Mouse (Mus musculus) CH12.LX (cell line): ENCODE measurements around the gene Pepd. TPM values are rescaled to one million over a fixed set of nuclear protein-coding genes. Genes with fewer than 3 reads are reported as not detected.

Experiments
- DNase-seq: peaks from one replicate; pipeline ENCODE4 v3.0.0-alpha.2; 2013; ENCODE audit errors: extremely low read depth
- H3K27ac ChIP-seq: 2 replicates; pipeline ENCODE4 v1.5.1; 2012; ENCODE audit warnings: low read depth, mild to moderate bottlenecking, control low read depth, moderate library complexity; ENCODE audit not compliant: insufficient read depth
- H3K27me3 ChIP-seq: replicated peaks from 2 replicates; pipeline ENCODE3; 2012; ENCODE audit warnings: inconsistent platforms
- H3K36me3 ChIP-seq, 2 experiments: replicated peaks in 1 of 2; 2 replicates each; pipeline versions ENCODE3 to v1.6.1; 2012; ENCODE audit warnings: inconsistent platforms in 1 of 2, low read length in 1 of 2, mild to moderate bottlenecking in 1 of 2, mixed read lengths in 1 of 2, moderate library complexity in 1 of 2; ENCODE audit not compliant: control insufficient read depth in 1 of 2, insufficient read depth in 1 of 2
- H3K4me1 ChIP-seq, 2 experiments: 2 replicates each; pipeline ENCODE4 v1.6.1; 2012; ENCODE audit warnings: inconsistent platforms in 1 of 2, moderate library complexity in 1 of 2; ENCODE audit not compliant: insufficient read depth in 2 of 2, control insufficient read depth in 1 of 2
- H3K4me2 ChIP-seq: 2 replicates; pipeline ENCODE4 v1.6.1; 2012; ENCODE audit warnings: low read depth, mild to moderate bottlenecking, control low read depth; ENCODE audit not compliant: poor library complexity, insufficient read depth, severe bottlenecking
- H3K4me3 ChIP-seq, 3 experiments: fragments of 150-350 bp in 1 of 3; sonication (generic) in 1 of 3; replicated peaks in 1 of 3; 2 replicates each; pipeline versions ENCODE3 to v1.5.1; 2011 to 2012; ENCODE audit warnings: low read depth in 2 of 3, low read length in 2 of 3, mild to moderate bottlenecking in 2 of 3, moderate library complexity in 2 of 3, control low read depth in 1 of 3, improper control_type of control experiment in 1 of 3, inconsistent platforms in 1 of 3, mixed read lengths in 1 of 3; ENCODE audit not compliant: poor library complexity in 1 of 3
- H3K79me2 ChIP-seq: replicated peaks from 2 replicates; pipeline ENCODE4 v1.6.1; 2012; ENCODE audit warnings: mild to moderate bottlenecking, moderate library complexity; ENCODE audit not compliant: control insufficient read depth, poor library complexity, insufficient read depth, severe bottlenecking; ENCODE audit errors: extremely low read depth
- H3K9ac ChIP-seq: 2 replicates; pipeline ENCODE4 v1.6.1; 2012; ENCODE audit warnings: low read depth, mild to moderate bottlenecking, control low read depth, moderate library complexity; ENCODE audit not compliant: insufficient read depth
- H3K9me3 ChIP-seq: replicated peaks from 2 replicates; pipeline ENCODE3; 2012; ENCODE audit warnings: low read length, inconsistent platforms, mixed read lengths
- CHD1 ChIP-seq: IDR thresholded peaks from 2 replicates; pipeline ENCODE4 v1.6.1; 2012; ENCODE audit warnings: low read depth, low read length, improper control_type of control experiment, inconsistent platforms
- CHD2 ChIP-seq: IDR thresholded peaks from 2 replicates; pipeline ENCODE4 v1.6.1; 2011; ENCODE audit warnings: low read length, improper control_type of control experiment
- EP300 ChIP-seq: IDR thresholded peaks from 2 replicates; pipeline ENCODE4 v1.6.1; 2011; ENCODE audit warnings: low read length, improper control_type of control experiment
- ETS1 ChIP-seq: conservative IDR thresholded peaks from 2 replicates; pipeline ENCODE4 v1.6.1; 2012; ENCODE audit warnings: low read depth, mild to moderate bottlenecking, inconsistent platforms, low read length, improper control_type of control experiment, moderate library complexity
- GABPA ChIP-seq: IDR thresholded peaks from 2 replicates; pipeline ENCODE4 v1.6.1; 2012; ENCODE audit warnings: low read depth, low read length, improper control_type of control experiment, inconsistent platforms; ENCODE audit not compliant: insufficient replicate concordance
- JUN ChIP-seq: IDR thresholded peaks from 2 replicates; pipeline ENCODE4 v1.6.1; 2011; ENCODE audit warnings: low read depth, mild to moderate bottlenecking, low read length, improper control_type of control experiment, moderate library complexity; ENCODE audit not compliant: insufficient read depth
- KAT2A ChIP-seq: IDR thresholded peaks from 2 replicates; pipeline ENCODE4 v1.6.1; 2012; ENCODE audit warnings: low read length, improper control_type of control experiment, inconsistent platforms; ENCODE audit not compliant: insufficient replicate concordance
- MAFK ChIP-seq: IDR thresholded peaks from 2 replicates; pipeline ENCODE4 v1.6.1; 2011; ENCODE audit warnings: low read length, improper control_type of control experiment; ENCODE audit not compliant: insufficient replicate concordance
- MAX ChIP-seq: IDR thresholded peaks from 2 replicates; pipeline ENCODE4 v1.6.1; 2011; ENCODE audit warnings: low read length, improper control_type of control experiment
- MAZ ChIP-seq: IDR thresholded peaks from 2 replicates; pipeline ENCODE4 v1.6.1; 2012; ENCODE audit warnings: low read depth, mild to moderate bottlenecking, inconsistent platforms, low read length, improper control_type of control experiment, moderate library complexity
- MEF2A ChIP-seq: IDR thresholded peaks from 2 replicates; pipeline ENCODE4 v1.6.1; 2014; ENCODE audit warnings: low read depth, mild to moderate bottlenecking, inconsistent platforms, low read length, improper control_type of control experiment, borderline replicate concordance
- MXI1 ChIP-seq: IDR thresholded peaks from 2 replicates; pipeline ENCODE4 v1.6.1; 2011; ENCODE audit warnings: mild to moderate bottlenecking, low read depth, low read length, improper control_type of control experiment
- MYC ChIP-seq: IDR thresholded peaks from 2 replicates; pipeline ENCODE4 v1.6.1; 2011; ENCODE audit warnings: low read depth, mild to moderate bottlenecking, improper control_type of control experiment, low read length
- NELFE ChIP-seq: IDR thresholded peaks from 2 replicates; pipeline ENCODE4 v1.6.1; 2011; ENCODE audit warnings: low read depth, low read length, improper control_type of control experiment
- PAX5 ChIP-seq: IDR thresholded peaks from 2 replicates; pipeline ENCODE4 v1.6.1; 2012; ENCODE audit warnings: low read length, inconsistent platforms, mixed read lengths
- POLR2A ChIP-seq: IDR thresholded peaks from 2 replicates; pipeline ENCODE4 v1.6.1; 2011; ENCODE audit warnings: low read depth, mild to moderate bottlenecking, improper control_type of control experiment, low read length
- POLR2AphosphoS2 ChIP-seq: IDR thresholded peaks from 2 replicates; pipeline ENCODE4 v1.6.1; 2011; ENCODE audit warnings: low read depth, low read length, improper control_type of control experiment
- RAD21 ChIP-seq: IDR thresholded peaks from 2 replicates; pipeline ENCODE4 v1.6.1; 2011; ENCODE audit warnings: low read depth, mild to moderate bottlenecking, low read length, improper control_type of control experiment, moderate library complexity
- RCOR1 ChIP-seq: conservative IDR thresholded peaks from 2 replicates; pipeline ENCODE4 v1.6.1; 2012; ENCODE audit warnings: low read depth, mild to moderate bottlenecking, inconsistent platforms, low read length, improper control_type of control experiment
- TBP ChIP-seq: conservative IDR thresholded peaks from 2 replicates; pipeline ENCODE4 v1.6.1; 2011; ENCODE audit warnings: low read depth, low read length, improper control_type of control experiment
- USF1 ChIP-seq: IDR thresholded peaks from 2 replicates; pipeline ENCODE4 v1.6.1; 2014; ENCODE audit warnings: low read depth, mild to moderate bottlenecking, inconsistent platforms, low read length, improper control_type of control experiment
- USF2 ChIP-seq: conservative IDR thresholded peaks from 2 replicates; pipeline ENCODE4 v1.6.1; 2011; ENCODE audit warnings: low read depth, low read length, improper control_type of control experiment
- ZC3H11A ChIP-seq: IDR thresholded peaks from 2 replicates; pipeline ENCODE4 v1.6.1; 2012; ENCODE audit warnings: low read depth, mild to moderate bottlenecking, inconsistent platforms, low read length, improper control_type of control experiment
- ZKSCAN1 ChIP-seq: IDR thresholded peaks from 2 replicates; pipeline ENCODE4 v1.6.1; 2012; ENCODE audit warnings: low read depth, inconsistent platforms, low read length, improper control_type of control experiment, borderline replicate concordance
- ZNF384 ChIP-seq: IDR thresholded peaks from 2 replicates; pipeline ENCODE4 v1.6.1; 2012; ENCODE audit warnings: low read depth, low read length, improper control_type of control experiment, inconsistent platforms
- dilution Hi-C: fragments of 300-500 bp; cut with MboI; formaldehyde crosslinking; loops from 2 replicates; pipeline ENCODE4 v1.14.3; 2020; ENCODE audit warnings: low sequenced_read_pairs; ENCODE audit not compliant: extremely low pct_unique_long_range_greater_than_20kb, extremely low pct_ligation_motif_present
- in situ Hi-C: fragments of 300-500 bp; cut with MboI; formaldehyde crosslinking; loops from 3 replicates; pipeline ENCODE4 v1.14.3; 2019; ENCODE audit warnings: low sequenced_read_pairs, low pct_ligation_motif_present, low pct_unique_long_range_greater_than_20kb, mixed read lengths
- polyA plus RNA-seq: library from polyadenylated mRNA; unstranded; fragments of >175 nt; gene quantifications from 2 replicates; pipeline ENCODE4 v1.2.1, GENCODE M21; 2012; ENCODE audit warnings: low read depth; ENCODE audit not compliant: insufficient read length
- total RNA-seq, 2 experiments: library from RNA; depleted of rRNA; stranded (reverse); fragments of 300-350 nt in 1 of 2; fragments of >200 nt in 1 of 2; gene quantifications; 2 replicates each; pipeline ENCODE4 v1.2.3; 2012 to 2014

The Pepd gene
- total and polyA plus RNA-seq, 3 experiments: 52.4 to 68.3 (median 53.5) TPM

DNA sequence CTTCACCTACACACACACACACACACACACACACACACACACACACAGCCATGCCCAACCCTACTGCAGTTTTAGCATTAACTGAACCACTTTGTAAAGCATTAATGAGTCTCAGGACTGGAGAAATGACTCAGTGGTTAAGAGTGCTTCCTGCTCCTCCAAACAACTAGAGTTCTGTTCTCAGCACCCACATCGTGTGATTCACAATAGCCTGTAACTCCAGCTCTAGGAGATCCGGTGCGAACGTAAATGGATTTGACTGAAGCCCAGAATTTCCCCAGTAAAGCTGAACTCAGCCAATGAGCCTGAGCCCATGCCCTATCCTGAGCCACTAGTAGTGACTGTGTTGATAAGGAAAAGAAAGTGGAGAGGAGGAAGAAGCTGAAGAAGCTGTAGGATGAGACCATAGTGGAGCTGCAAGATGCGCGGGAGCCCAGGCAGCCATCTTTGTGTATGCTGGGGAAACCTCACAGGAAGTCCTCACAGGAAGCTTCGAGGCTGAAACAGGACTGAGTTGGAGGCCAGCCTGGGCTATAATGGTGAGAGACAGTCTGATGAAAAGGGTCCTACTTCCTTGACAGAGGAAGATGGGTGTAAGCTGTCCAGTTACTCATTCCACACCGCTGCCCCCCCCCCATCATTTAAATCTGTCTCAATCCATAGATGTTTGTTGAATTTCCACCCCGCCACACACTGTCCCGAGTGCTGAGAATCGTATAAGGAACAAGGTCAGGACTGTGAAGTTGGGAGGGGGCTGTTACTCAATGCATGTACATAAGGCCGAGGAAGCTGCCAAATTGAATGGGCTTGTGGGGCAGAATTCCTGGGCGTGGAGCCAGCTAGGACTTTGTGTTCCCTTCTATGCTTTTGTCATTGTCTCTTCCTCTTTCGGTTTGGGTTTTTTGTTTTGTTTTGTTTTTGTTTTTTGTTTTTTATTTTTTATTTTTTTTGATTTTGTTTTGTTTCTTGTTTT is 152.4 kb downstream of the Pepd start:
- no peak for DNase-seq
- H3K9ac ChIP-seq: no peak overlapping the region
- H3K4me2 ChIP-seq: no peak overlapping the region
- no peaks in the 10 kb centered on the region for H3K27me3 ChIP-seq
- H3K36me3 ChIP-seq: no peaks in the 10 kb centered on the region
- in situ Hi-C loops (no loop called here), dilution Hi-C loops (no loop called here)
- H3K27ac ChIP-seq: no peak overlapping the region
- TF ChIP-seq MYC (no peak), MAZ (no peak), MXI1 (no peak), USF2 (no peak), MEF2A (no peak), JUN (no peak), USF1 (no peak), POLR2A (no peak), EP300 (no peak), PAX5 (no peak), ZNF384 (no peak), ZC3H11A (no peak), MAX (no peak), RCOR1 (no peak), TBP (no peak), ETS1 (no peak), CHD2 (no peak), NELFE (no peak), KAT2A (no peak), GABPA (no peak)
- H3K4me3 ChIP-seq: no peak overlapping the region
- peaks cover 8 to 12% of the 10 kb centered on the region in 2 experiments for H3K4me1 ChIP-seq
- H3K9me3 ChIP-seq: peaks cover 4% of the 10 kb centered on the region
- H3K79me2 ChIP-seq: no peaks in the 10 kb centered on the region

DNA sequence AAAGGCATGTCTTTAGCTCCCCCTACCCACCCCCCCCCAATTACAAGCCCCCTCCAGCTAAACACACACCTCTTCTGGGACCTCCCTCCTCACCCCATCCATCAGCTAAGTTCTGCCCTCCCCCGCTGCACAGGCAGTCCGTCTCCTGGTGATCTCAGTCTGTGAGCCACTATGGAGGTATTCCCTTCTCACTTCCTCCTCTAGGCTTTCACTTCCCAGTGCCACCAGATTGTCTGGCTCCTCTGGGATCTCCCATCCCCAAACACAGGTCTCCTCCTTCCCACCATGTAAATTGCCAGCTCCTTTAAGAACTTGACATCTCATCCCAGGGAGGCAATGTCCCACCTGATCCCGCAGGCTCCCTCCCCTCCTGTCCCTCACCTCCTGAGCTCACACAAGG is 153.8 kb downstream of the Pepd start:
- H3K9ac ChIP-seq: no peak overlapping the region
- H3K9me3 ChIP-seq: no peaks in the 10 kb centered on the region
- no peak for TF ChIP-seq MAZ
- TF ChIP-seq CHD1: no peak
- no peak for TF ChIP-seq MYC
- TF ChIP-seq KAT2A: no peak
- TF ChIP-seq PAX5: no peak
- no peak for TF ChIP-seq CHD2
- no peak for TF ChIP-seq EP300
- TF ChIP-seq ZKSCAN1: no peak
- no peak for TF ChIP-seq RCOR1
- no peak for TF ChIP-seq POLR2AphosphoS2
- TF ChIP-seq RAD21: no peak
- no peak for TF ChIP-seq TBP
- no peak for TF ChIP-seq MAFK
- TF ChIP-seq ETS1: no peak
- H3K4me3 ChIP-seq: no peak overlapping the region
- dilution Hi-C loops (no loop called here), in situ Hi-C loops (no loop called here)
- peaks cover 8 to 12% of the 10 kb centered on the region in 2 experiments for H3K4me1 ChIP-seq
- H3K4me2 ChIP-seq: no peak overlapping the region
- no peaks in the 10 kb centered on the region for H3K27me3 ChIP-seq
- no peak overlapping the region for H3K27ac ChIP-seq
- no peaks in the 10 kb centered on the region for H3K36me3 ChIP-seq
- no peaks in the 10 kb centered on the region for H3K79me2 ChIP-seq
- DNase-seq: no peak
